Comparison of ENCODE assay signal across 8 mouse cellular contexts in genomic region chr9:44721877-44722186, GRCm38 (mm10). TPM values are rescaled to one million over a fixed set of nuclear protein-coding genes. Genes with fewer than 3 reads are reported as not detected.
DNase-seq lines count a peak whose midpoint lies in the region; ATAC-seq and TF ChIP-seq lines count a peak whose summit lies in the region.

No protein-coding gene starts in this region.

- peak overlapping the region; percentile 87 for H3K9ac ChIP-seq in heart, embryonic 13.5 days
- H3K9ac ChIP-seq in liver, embryonic 11.5 days (ENCODE audit: low read depth, low read length) = no peak overlapping the region
- no peak overlapping the region for H3K9ac ChIP-seq in stomach, postnatal 0 days (ENCODE audit: low read length)

- TF ChIP-seq CTCF in stomach, postnatal 0 days (IDR thresholded peaks at IDR 0.05; ENCODE audit: low read depth) = no peak

- no peak for ATAC-seq in megakaryocyte, adult 5-6 weeks (ENCODE audit: poor library complexity, severe bottlenecking)
- ATAC-seq in heart, embryonic 13.5 days (ENCODE audit: extremely low read depth, insufficient number of reproducible peaks, low FRiP score, low TSS enrichment) = no peak
- ATAC-seq in liver, embryonic 11.5 days (replicated peaks; ENCODE audit: low FRiP score) = no peak
- 0 out of 2 replicates have a peak, but pooled peaks have one; percentile 2 for ATAC-seq in stomach, postnatal 0 days (ENCODE audit: low FRiP score, low TSS enrichment)

- no peak for TF ChIP-seq EP300 in stomach, postnatal 0 days (optimal IDR thresholded peaks at IDR 0.05)

- peaks cover 74% of the 10 kb centered on the region for H3K4me1 ChIP-seq in megakaryocyte, embryonic 14.5 days
- H3K4me1 ChIP-seq in heart, embryonic 13.5 days = peaks cover 72% of the 10 kb centered on the region
- peaks cover 25% of the 10 kb centered on the region for H3K4me1 ChIP-seq in liver, embryonic 11.5 days (replicated peaks; ENCODE audit: control insufficient read depth, insufficient read depth, low read length)
- peaks cover 7% of the 10 kb centered on the region for H3K4me1 ChIP-seq in stomach, postnatal 0 days (replicated peaks; ENCODE audit: control insufficient read depth, insufficient read depth)

- no peaks in the 10 kb centered on the region for H3K9me3 ChIP-seq in megakaryocyte, embryonic 14.5 days
- H3K9me3 ChIP-seq in heart, embryonic 13.5 days = no peaks in the 10 kb centered on the region
- no peaks in the 10 kb centered on the region for H3K9me3 ChIP-seq in liver, embryonic 11.5 days (ENCODE audit: control insufficient read depth, low read length)
- no peaks in the 10 kb centered on the region for H3K9me3 ChIP-seq in stomach, postnatal 0 days (ENCODE audit: control insufficient read depth, low read length)

- 48% methylated on average over 3 of the region's 3 CpGs for WGBS in heart, embryonic 13.5 days
- WGBS in liver, embryonic 11.5 days = 73% methylated on average over 3 of the region's 3 CpGs
- WGBS in stomach, postnatal 0 days = 84% methylated on average over 3 of the region's 3 CpGs

- peak overlapping the region; percentile 75 for H3K27ac ChIP-seq in heart, embryonic 13.5 days (replicated peaks)
- no peak overlapping the region; the same call in 1 of the 2 replicates for H3K27ac ChIP-seq in liver, embryonic 11.5 days (ENCODE audit: low read depth, low read length)
- H3K27ac ChIP-seq in stomach, postnatal 0 days (replicated peaks) = no peak overlapping the region

- peak overlapping the region; percentile 85 for H3K4me2 ChIP-seq in heart, embryonic 13.5 days
- H3K4me2 ChIP-seq in liver, embryonic 11.5 days = peak overlapping the region; percentile 87
- H3K4me2 ChIP-seq in stomach, postnatal 0 days (replicated peaks; ENCODE audit: low read depth) = peak overlapping the region; percentile 87; the same call in 1 of the 2 replicates

- peak overlapping the region; percentile 92 for H3K4me3 ChIP-seq in megakaryocyte, embryonic 14.5 days (replicated peaks)
- peak overlapping the region; percentile 74 for H3K4me3 ChIP-seq in heart, embryonic 13.5 days
- no peak overlapping the region for H3K4me3 ChIP-seq in liver, embryonic 11.5 days (ENCODE audit: low read depth, low read length)
- H3K4me3 ChIP-seq in stomach, postnatal 0 days (ENCODE audit: low read depth, low read length) = no peak overlapping the region

- H3K36me3 ChIP-seq in megakaryocyte, embryonic 14.5 days (replicated peaks; ENCODE audit: low read length) = no peaks in the 10 kb centered on the region
- peaks cover 23% of the 10 kb centered on the region for H3K36me3 ChIP-seq in heart, embryonic 13.5 days
- H3K36me3 ChIP-seq in liver, embryonic 11.5 days (ENCODE audit: control insufficient read depth, insufficient read depth, low read length) = no peaks in the 10 kb centered on the region
- H3K36me3 ChIP-seq in stomach, postnatal 0 days (ENCODE audit: control insufficient read depth, insufficient read depth, low read length) = peaks cover 3% of the 10 kb centered on the region; the same call in 1 of the 2 replicates

- DNase-seq in liver, embryonic 11.5 days (ENCODE audit: low spot score) = no peak
- no peak for DNase-seq in stomach, postnatal 0 days (ENCODE audit: low spot score)
- DNase-seq in left cerebral cortex, adult 18-20 months (ENCODE audit: low spot score in 2 of 2) = no peak
- DNase-seq in urinary bladder, postnatal 10 days (ENCODE audit: low spot score) = no peak
- DNase-seq in frontal cortex, postnatal 36 days (ENCODE audit: low spot score in 2 of 2) = no peak

- H3K27me3 ChIP-seq in megakaryocyte, embryonic 14.5 days (replicated peaks) = peaks cover 23% of the 10 kb centered on the region
- H3K27me3 ChIP-seq in heart, embryonic 13.5 days (replicated peaks) = no peaks in the 10 kb centered on the region
- H3K27me3 ChIP-seq in liver, embryonic 11.5 days (replicated peaks; ENCODE audit: control insufficient read depth, insufficient read depth, low read length) = no peaks in the 10 kb centered on the region
- no peaks in the 10 kb centered on the region for H3K27me3 ChIP-seq in stomach, postnatal 0 days (ENCODE audit: control insufficient read depth, insufficient read depth, low read length)

RNA-seq across cellular contexts. Expression of gene Phldb1, which starts 13.2 kb away (rescaled TPM):
- 10.5 and 16.0 TPM in 2 replicates for polyA plus RNA-seq in megakaryocyte, embryonic 14.5 days (2012; ENCODE audit: insufficient read depth, low replicate concordance)
- 0.76 and 2.1 TPM in 2 replicates for total RNA-seq in megakaryocyte, adult 5-6 weeks (2015)
- 2.0 and 2.6 TPM in 2 replicates for total RNA-seq in megakaryocyte, adult 5-6 weeks (2017)
- polyA plus RNA-seq in heart, embryonic 13.5 days (2015; fragmentation: Nextera tagmentation; extraction: Ambion mirVana) = 20.2 and 24.4 TPM in 2 replicates
- polyA plus RNA-seq in liver, embryonic 11.5 days (2014; fragmentation: Nextera tagmentation; extraction: Ambion mirVana) = 10.6 and 10.9 TPM in 2 replicates
- polyA plus RNA-seq in stomach, postnatal 0 days (2015; fragmentation: Nextera tagmentation; extraction: Ambion mirVana) = 14.9 and 15.8 TPM in 2 replicates
- 10 to 100 TPM; 59.0 to 67.4 TPM for total RNA-seq in left cerebral cortex, adult 18-20 months (2021)

RNA-seq across cellular contexts. Expression of gene Arcn1, which starts 45.8 kb away (rescaled TPM):
- 1.8 and 5.9 TPM in 2 replicates for polyA plus RNA-seq in megakaryocyte, embryonic 14.5 days (2012; ENCODE audit: insufficient read depth, low replicate concordance)
- 126 and 151 TPM in 2 replicates for total RNA-seq in megakaryocyte, adult 5-6 weeks (2015)
- total RNA-seq in megakaryocyte, adult 5-6 weeks (2017) = 165 and 172 TPM in 2 replicates
- 114 and 119 TPM in 2 replicates for polyA plus RNA-seq in heart, embryonic 13.5 days (2015; fragmentation: Nextera tagmentation; extraction: Ambion mirVana)
- polyA plus RNA-seq in liver, embryonic 11.5 days (2014; fragmentation: Nextera tagmentation; extraction: Ambion mirVana) = 171 and 202 TPM in 2 replicates
- polyA plus RNA-seq in stomach, postnatal 0 days (2015; fragmentation: Nextera tagmentation; extraction: Ambion mirVana) = 98.1 TPM in 2 replicates
- 10 to 100 TPM; 90.0 to 95.3 TPM for total RNA-seq in left cerebral cortex, adult 18-20 months (2021)

RNA-seq across cellular contexts. Expression of gene Ift46, which starts 45.9 kb away (rescaled TPM):
- polyA plus RNA-seq in megakaryocyte, embryonic 14.5 days (2012; ENCODE audit: insufficient read depth, low replicate concordance) = 3.7 TPM in 1 of 2 replicates, not detected in the other
- 38.5 and 53.7 TPM in 2 replicates for total RNA-seq in megakaryocyte, adult 5-6 weeks (2015)
- 27.6 and 40.8 TPM in 2 replicates for total RNA-seq in megakaryocyte, adult 5-6 weeks (2017)
- 65.7 and 68.6 TPM in 2 replicates for polyA plus RNA-seq in heart, embryonic 13.5 days (2015; fragmentation: Nextera tagmentation; extraction: Ambion mirVana)
- polyA plus RNA-seq in liver, embryonic 11.5 days (2014; fragmentation: Nextera tagmentation; extraction: Ambion mirVana) = 48.9 and 54.0 TPM in 2 replicates
- 55.5 and 61.9 TPM in 2 replicates for polyA plus RNA-seq in stomach, postnatal 0 days (2015; fragmentation: Nextera tagmentation; extraction: Ambion mirVana)
- total RNA-seq in left cerebral cortex, adult 18-20 months (2021) = 10 to 100 TPM; 67.8 to 72.0 TPM

RNA-seq across cellular contexts. Expression of gene Treh, which starts 48.8 kb away (rescaled TPM):
- polyA plus RNA-seq in megakaryocyte, embryonic 14.5 days (2012; ENCODE audit: insufficient read depth, low replicate concordance) = not detected in 2 replicates
- not detected in 2 replicates for total RNA-seq in megakaryocyte, adult 5-6 weeks (2015)
- total RNA-seq in megakaryocyte, adult 5-6 weeks (2017) = not detected in 2 replicates
- polyA plus RNA-seq in heart, embryonic 13.5 days (2015; fragmentation: Nextera tagmentation; extraction: Ambion mirVana) = not detected in 2 replicates
- polyA plus RNA-seq in liver, embryonic 11.5 days (2014; fragmentation: Nextera tagmentation; extraction: Ambion mirVana) = not detected in 2 replicates
- not detected in 2 replicates for polyA plus RNA-seq in stomach, postnatal 0 days (2015; fragmentation: Nextera tagmentation; extraction: Ambion mirVana)
- total RNA-seq in left cerebral cortex, adult 18-20 months (2021) = not detected

Comparison
In these comparisons a context has a peak if more than half of its experiments do, and no peak if none do; other contexts are left out.
1. H3K4me3 ChIP-seq: peak in megakaryocyte, embryonic 14.5 days (single experiment) and heart, embryonic 13.5 days (single experiment); none in liver, embryonic 11.5 days (single experiment) and stomach, postnatal 0 days (single experiment).
2. RNA of gene Arcn1, which starts 45.8 kb away (polyA plus RNA-seq): 171 to 202 TPM in liver, embryonic 11.5 days, 114 to 119 TPM in heart, embryonic 13.5 days and 98.1 TPM in stomach, postnatal 0 days; 1.8 to 5.9 TPM in megakaryocyte, embryonic 14.5 days; every median in the first group is over 10 times any median in the second.
3. RNA of gene Ift46, which starts 45.9 kb away (polyA plus RNA-seq): 65.7 to 68.6 TPM in heart, embryonic 13.5 days, 55.5 to 61.9 TPM in stomach, postnatal 0 days and 48.9 to 54.0 TPM in liver, embryonic 11.5 days; 3.7 TPM in megakaryocyte, embryonic 14.5 days; every median in the first group is over 10 times any median in the second.
4. Peak in every context shown above with its lines, with median percentiles within 50 percentile points of each other: H3K4me2 ChIP-seq.